Comparison of ENCODE assay signal across 1 mouse cellular context in the genomic region with DNA sequence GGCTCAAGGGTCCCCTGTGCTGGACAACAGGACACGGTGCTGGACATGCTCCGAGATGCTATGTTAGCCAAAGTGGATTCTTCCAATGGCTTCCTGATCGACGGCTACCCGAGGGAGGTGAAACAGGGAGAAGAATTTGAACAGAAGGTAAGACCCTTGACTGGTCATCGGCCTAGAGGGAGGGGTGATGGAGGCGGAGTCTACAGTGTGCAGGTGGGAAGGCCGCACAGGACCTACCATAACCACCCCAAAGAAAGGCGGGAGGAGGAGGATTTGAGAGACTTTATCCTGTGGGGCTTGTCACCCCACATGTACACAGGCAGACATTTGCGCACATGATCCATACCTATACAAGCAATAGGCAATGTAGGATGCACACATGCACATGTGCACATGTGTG.
TF ChIP-seq lines count a peak whose summit lies in the region.

No protein-coding gene starts in this region.

TF ChIP-seq in ES-E14, 5 proteins besides CTCF, POLR2A, EP300 and RAD21:
- TF ChIP-seq HCFC1 (IDR thresholded peaks at IDR 0.05; ENCODE audit: borderline replicate concordance, insufficient read depth, low read length) (no peak), ZC3H11A (IDR thresholded peaks at IDR 0.05; ENCODE audit: borderline replicate concordance, low read depth, low read length) (no peak), CHD2 (IDR thresholded peaks at IDR 0.05; ENCODE audit: low read depth, low read length) (no peak), MAFK (IDR thresholded peaks at IDR 0.05; ENCODE audit: insufficient read depth, low read depth, low read length) (no peak), ZNF384 (IDR thresholded peaks at IDR 0.05; ENCODE audit: low read depth, low read length) (no peak)
TF ChIP-seq in ES-E14: peak in this region for 0.
